Mouse (Mus musculus) thymus, adult 2 months (tissue): Measurements from ENCODE around the gene Fgfr3. TPM values are rescaled to one million over a fixed set of nuclear protein-coding genes. Genes with fewer than 3 reads are reported as not detected.

Experiments
- DNase-seq: peaks from one replicate; pipeline ENCODE4 v3.0.0; 2021
- H3K27ac ChIP-seq: fragments of 200-500 bp; 2 replicates; pipeline ENCODE4 v1.5.1; 2012; ENCODE audit warnings: low read length, control low read depth; ENCODE audit not compliant: control insufficient read depth, insufficient read depth
- H3K27me3 ChIP-seq: fragments of 200-500 bp; 2 replicates; pipeline ENCODE4 v1.6.1; 2012; ENCODE audit warnings: mild to moderate bottlenecking, low read length, moderate library complexity, mixed read lengths; ENCODE audit not compliant: control insufficient read depth, insufficient read depth
- H3K36me3 ChIP-seq: fragments of 200-500 bp; 2 replicates; pipeline ENCODE4 v1.6.1; 2012; ENCODE audit warnings: mild to moderate bottlenecking, low read length, moderate library complexity; ENCODE audit not compliant: control insufficient read depth, insufficient read depth
- H3K4me1 ChIP-seq: fragments of 200-500 bp; replicated peaks from 2 replicates; pipeline ENCODE4 v1.6.1; 2012; ENCODE audit warnings: low read length; ENCODE audit not compliant: control insufficient read depth, insufficient read depth
- H3K4me3 ChIP-seq: fragments of 200-500 bp; 2 replicates; pipeline ENCODE4 v1.5.1; 2012; ENCODE audit warnings: mild to moderate bottlenecking, low read length, control low read depth, moderate library complexity; ENCODE audit not compliant: control insufficient read depth, insufficient read depth
- CTCF ChIP-seq: fragments of 200-500 bp; IDR thresholded peaks from 2 replicates; pipeline ENCODE4 v1.5.1; 2012; ENCODE audit warnings: mild to moderate bottlenecking, control low read depth, low read length, moderate library complexity, borderline replicate concordance; ENCODE audit not compliant: control insufficient read depth, poor library complexity, insufficient read depth; ENCODE audit errors: extremely low read depth
- POLR2A ChIP-seq: fragments of 200-500 bp; IDR thresholded peaks from 2 replicates; pipeline ENCODE4 v1.6.1; 2012; ENCODE audit warnings: mild to moderate bottlenecking, low read length, control low read depth, moderate library complexity; ENCODE audit not compliant: control insufficient read depth, poor library complexity, insufficient read depth; ENCODE audit errors: extremely low read depth
- WGBS: fragments of 180-500 bp; shearing (Covaris S2); methylation state at CpG from one replicate; pipeline ENCODE4 v1.1.7; 2018; 5-methylcytosine and 5-hydroxymethylcytosine counted together
- polyA plus RNA-seq: library from polyadenylated mRNA; depleted of rRNA; stranded (reverse); fragments of >200 nt; gene quantifications from 2 replicates; pipeline ENCODE4 v1.2.3, GENCODE M21; 2012

Gene Fgfr3
- polyA plus RNA-seq, 1 experiment, result 6.3 TPM

- no peak for DNase-seq
- WGBS, result 90% methylated on average over 1 of the region's 1 CpGs
- H3K36me3 ChIP-seq, result no peaks in the 10 kb centered on the region
- no peak overlapping the region for H3K4me3 ChIP-seq
- no peak for TF ChIP-seq POLR2A
- TF ChIP-seq CTCF, result no peak
- no peak overlapping the region for H3K27ac ChIP-seq
- 0 out of 2 replicates have a peak, but pooled peaks cover 5% of the 10 kb centered on the region for H3K4me1 ChIP-seq
- H3K27me3 ChIP-seq, result peaks cover 10% of the 10 kb centered on the region; the same call in 1 of the 2 replicates
These were observed 23.9 kb upstream of the Fgfr3 start for GRCm38 (mm10) chr5:33697534-33697933.

- H3K27ac ChIP-seq, result no peak overlapping the region
- WGBS, result 83% methylated on average over 13 of the region's 13 CpGs
- H3K36me3 ChIP-seq, result no peaks in the 10 kb centered on the region
- H3K4me3 ChIP-seq, result no peak overlapping the region
- no peak for TF ChIP-seq POLR2A
- TF ChIP-seq CTCF, result no peak
- no peak for DNase-seq
- 0 out of 2 replicates have a peak, but pooled peaks cover 5% of the 10 kb centered on the region for H3K4me1 ChIP-seq
- peaks cover 6% of the 10 kb centered on the region; the same call in 1 of the 2 replicates for H3K27me3 ChIP-seq
These were observed 23.4 kb upstream of the Fgfr3 start for GRCm38 (mm10) chr5:33697947-33698512.

GRCm38 (mm10) chr5:33698669-33699068 lies 22.8 kb upstream of the Fgfr3 start:
- Histone ChIP-seq H3K27me3 (peaks cover 6% of the 10 kb centered on the region; the same call in 1 of the 2 replicates), H3K4me1 (0 out of 2 replicates have a peak, but pooled peaks cover 5% of the 10 kb centered on the region), H3K36me3 (no peaks in the 10 kb centered on the region), H3K27ac (no peak overlapping the region), H3K4me3 (no peak overlapping the region)
- TF ChIP-seq POLR2A (no peak), CTCF (no peak)
- whole genome bisulfite sequencing, result 97% methylated on average over 5 of the region's 5 CpGs
- DNase-seq, result no peak

- WGBS, result 89% methylated on average over 13 of the region's 13 CpGs
- H3K27ac ChIP-seq, result no peak overlapping the region
- 0 out of 2 replicates have a peak, but pooled peaks cover 5% of the 10 kb centered on the region for H3K4me1 ChIP-seq
- H3K4me3 ChIP-seq, result no peak overlapping the region
- TF ChIP-seq CTCF (no peak), POLR2A (no peak)
- no peaks in the 10 kb centered on the region for H3K36me3 ChIP-seq
- peaks cover 2% of the 10 kb centered on the region; the same call in 1 of the 2 replicates for H3K27me3 ChIP-seq
- DNase-seq, result no peak
These were observed 21.5 kb upstream of the Fgfr3 start for GRCm38 (mm10) chr5:33700010-33700409.

- H3K36me3 ChIP-seq, result no peaks in the 10 kb centered on the region
- H3K27me3 ChIP-seq, result no peaks in the 10 kb centered on the region
- no peak overlapping the region for H3K4me3 ChIP-seq
- no peak for DNase-seq
- TF ChIP-seq CTCF (no peak), POLR2A (no peak)
- no peaks in the 10 kb centered on the region for H3K4me1 ChIP-seq
- WGBS, result 76% methylated on average over 11 of the region's 11 CpGs
- no peak overlapping the region for H3K27ac ChIP-seq
These were observed 19.6 kb upstream of the Fgfr3 start for GRCm38 (mm10) chr5:33701832-33702231.

GRCm38 (mm10) chr5:33703999-33704398 lies 17.5 kb upstream of the Fgfr3 start:
- Histone ChIP-seq H3K27me3 (no peaks in the 10 kb centered on the region), H3K36me3 (no peaks in the 10 kb centered on the region), H3K27ac (no peak overlapping the region), H3K4me1 (no peaks in the 10 kb centered on the region), H3K4me3 (no peak overlapping the region)
- TF ChIP-seq POLR2A, result no peak
- no peak for TF ChIP-seq CTCF
- DNase-seq, result no peak
- whole genome bisulfite sequencing, result 92% methylated on average over 8 of the region's 8 CpGs
